Mouse (Mus musculus): ENCODE data around the gene Olfr272. TPM values are rescaled to one million over a fixed set of nuclear protein-coding genes. Genes with fewer than 3 reads are reported as not detected.

Gene Olfr272
- polyA plus RNA-seq (2015; fragmentation: Nextera tagmentation; extraction: Ambion mirVana) = not detected in 2 replicates

GRCm38 (mm10) chr4:52919078-52919477 is at the start of gene Olfr272:
Gene Olfr272 (minus strand): TSS chr4:52919178.
- 92% methylated on average over 2 of the region's 2 CpGs for WGBS

DNA sequence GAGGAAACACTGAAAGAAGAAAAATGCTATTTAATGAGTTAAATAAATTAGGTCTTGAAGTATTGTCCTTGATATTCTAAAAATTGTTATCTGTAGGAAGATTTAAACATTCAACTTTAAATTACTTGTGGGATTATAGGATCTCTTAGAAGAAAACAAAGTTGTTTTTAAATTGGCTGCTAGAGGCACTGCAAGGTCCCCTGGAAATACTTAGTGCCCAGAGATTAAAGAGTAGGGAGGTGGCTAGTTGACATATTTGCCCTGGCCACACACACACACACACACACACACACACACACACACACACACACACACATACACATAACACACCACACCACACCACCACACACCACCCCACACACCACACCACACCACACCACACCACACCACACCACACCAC is 45.3 kb upstream of the Olfr272 start, which contains the start of gene Olfr270:
Gene Olfr270 (plus strand): TSS at position 301 of the 400 bp plus-strand sequence.
- no peak for ATAC-seq (ENCODE audit: low FRiP score)
- Histone ChIP-seq H3K4me2 (no peak within 1 kb of the TSS), H3K27me3 (no peaks in the 10 kb centered on the region), H3K27ac (no peak within 1 kb of the TSS), H3K4me1 (replicated peaks) (no peaks in the 10 kb centered on the region), H3K36me3 (no peaks in the 10 kb centered on the region), H3K4me3 (no peak within 1 kb of the TSS), H3K9ac (no peak within 1 kb of the TSS), H3K9me3 (no peaks in the 10 kb centered on the region)

More at GRCm38 (mm10) chr4:52919078-52919477, at the start of gene Olfr272:
- Histone ChIP-seq H3K27me3 (no peaks in the 10 kb centered on the region), H3K9me3 (no peaks in the 10 kb centered on the region), H3K4me3 (no peak within 1 kb of the TSS), H3K36me3 (no peaks in the 10 kb centered on the region), H3K27ac (no peak within 1 kb of the TSS), H3K9ac (no peak within 1 kb of the TSS), H3K4me2 (no peak within 1 kb of the TSS), H3K4me1 (replicated peaks) (no peaks in the 10 kb centered on the region)
- no peak for ATAC-seq (ENCODE audit: low FRiP score)

GRCm38 (mm10) chr4:52958693-52959092 is 39.7 kb upstream of the Olfr272 start:
- Histone ChIP-seq H3K4me2 (no peak overlapping the region), H3K9ac (no peak overlapping the region), H3K4me3 (no peak overlapping the region), H3K27me3 (no peaks in the 10 kb centered on the region), H3K27ac (no peak overlapping the region), H3K36me3 (no peaks in the 10 kb centered on the region), H3K9me3 (no peaks in the 10 kb centered on the region), H3K4me1 (replicated peaks) (no peaks in the 10 kb centered on the region)
- 34% methylated on average over 4 of the region's 4 CpGs for WGBS
- peak; percentile 74 for ATAC-seq (ENCODE audit: low FRiP score)

DNA sequence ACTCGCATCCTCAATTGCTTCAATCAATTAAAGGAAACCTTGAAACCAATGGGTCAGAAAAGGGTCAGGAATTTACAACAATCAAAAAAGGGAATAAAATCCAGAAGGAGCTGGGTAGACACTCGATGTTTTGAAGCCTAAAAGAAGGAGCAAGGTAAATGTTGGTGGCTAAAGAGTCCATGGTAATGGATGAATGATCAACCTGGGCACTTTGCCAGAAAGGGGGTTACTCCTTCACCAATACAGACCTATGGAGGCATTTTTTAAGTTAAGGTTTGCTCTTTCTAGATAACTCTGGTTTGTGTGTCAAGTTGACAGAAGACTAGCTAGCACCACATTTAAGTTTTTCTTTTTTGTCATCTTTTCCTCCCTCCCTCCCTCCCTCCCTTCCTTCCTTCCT is 30.0 kb upstream of the Olfr272 start:
- Histone ChIP-seq H3K9me3 (no peaks in the 10 kb centered on the region), H3K4me2 (no peak overlapping the region), H3K4me1 (replicated peaks) (no peaks in the 10 kb centered on the region), H3K4me3 (no peak overlapping the region), H3K27me3 (no peaks in the 10 kb centered on the region), H3K36me3 (no peaks in the 10 kb centered on the region), H3K9ac (no peak overlapping the region), H3K27ac (no peak overlapping the region)
- 74% methylated on average over 2 of the region's 2 CpGs for WGBS
- no peak for ATAC-seq (ENCODE audit: low FRiP score)

- no peaks in the 10 kb centered on the region for H3K27me3 ChIP-seq
- no peak overlapping the region for H3K9ac ChIP-seq
- H3K27ac ChIP-seq = no peak overlapping the region
- H3K4me2 ChIP-seq = no peak overlapping the region
- no peaks in the 10 kb centered on the region for H3K4me1 ChIP-seq (replicated peaks)
- no peaks in the 10 kb centered on the region for H3K36me3 ChIP-seq
- H3K9me3 ChIP-seq = no peaks in the 10 kb centered on the region
- H3K4me3 ChIP-seq = no peak overlapping the region
- ATAC-seq (ENCODE audit: low FRiP score) = no peak
Observed at GRCm38 (mm10) chr4:52946665-52947064, 27.7 kb upstream of the Olfr272 start.

DNA sequence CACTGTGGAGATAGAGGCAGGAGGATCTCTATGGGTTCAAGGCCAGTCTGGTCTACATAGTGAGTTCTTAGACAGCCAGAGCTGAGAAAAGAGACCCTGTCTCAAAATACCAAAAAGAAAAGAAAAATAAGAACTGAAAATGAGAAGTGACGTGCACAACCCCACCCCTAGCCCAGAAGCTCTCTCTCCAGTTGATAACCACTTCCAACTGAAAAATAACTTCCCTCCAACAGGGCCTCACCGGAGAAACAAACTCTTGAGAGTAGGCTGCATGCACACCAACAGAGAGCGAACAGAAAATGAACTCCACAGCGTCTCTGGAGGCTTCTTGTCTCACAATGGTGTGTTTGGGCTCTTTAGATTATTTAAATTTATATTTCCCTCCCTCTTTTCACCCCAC is 11.5 kb upstream of the Olfr272 start:
- Histone ChIP-seq H3K4me3 (no peak overlapping the region), H3K9ac (no peak overlapping the region), H3K36me3 (no peaks in the 10 kb centered on the region), H3K27me3 (no peaks in the 10 kb centered on the region), H3K27ac (no peak overlapping the region), H3K9me3 (no peaks in the 10 kb centered on the region), H3K4me1 (replicated peaks) (no peaks in the 10 kb centered on the region), H3K4me2 (no peak overlapping the region)
- no peak for ATAC-seq (ENCODE audit: low FRiP score)
- 96% methylated on average over 4 of the region's 4 CpGs for WGBS

- ATAC-seq (ENCODE audit: low FRiP score) = no peak
- 94% methylated on average over 2 of the region's 2 CpGs for WGBS
Observed at GRCm38 (mm10) chr4:52917311-52917688, 1.7 kb downstream of the Olfr272 start.

DNA sequence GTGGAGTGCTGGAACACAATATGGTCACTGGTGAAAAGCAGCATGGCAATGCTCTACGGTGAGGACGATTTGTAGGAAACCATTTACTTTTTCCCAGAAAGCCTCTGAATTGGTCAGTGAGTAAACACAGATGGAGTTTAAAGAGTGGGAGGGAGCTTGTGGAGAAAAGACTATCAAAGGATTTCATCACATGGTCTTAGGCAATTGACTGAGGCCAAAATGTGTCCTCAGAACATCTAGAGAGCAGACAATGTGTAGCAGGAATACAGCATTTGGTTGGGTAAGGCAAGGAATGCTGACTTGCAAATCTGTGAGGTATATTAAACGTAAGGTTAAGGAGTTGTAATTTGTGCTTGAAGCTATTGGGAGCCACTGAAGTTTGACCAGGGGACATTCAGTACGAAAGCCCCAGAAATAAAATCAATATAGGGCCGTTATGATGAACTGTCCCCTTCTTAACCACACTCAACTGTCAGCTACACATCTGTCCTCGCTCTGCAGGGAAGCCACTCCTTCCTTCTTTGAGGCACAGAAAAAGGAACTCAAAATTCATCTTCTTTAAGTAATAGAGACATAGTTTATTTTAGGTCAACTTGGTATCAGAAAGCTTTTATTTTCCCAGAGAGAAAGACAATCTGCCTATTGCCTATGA is 2.2 kb downstream of the Olfr272 start:
- no peak overlapping the region for H3K4me2 ChIP-seq
- 87% methylated on average over 6 of the region's 6 CpGs for WGBS

More at GRCm38 (mm10) chr4:52917311-52917688, 1.7 kb downstream of the Olfr272 start:
- no peak overlapping the region for H3K4me2 ChIP-seq
- H3K9ac ChIP-seq = no peak overlapping the region
- H3K4me3 ChIP-seq = no peak overlapping the region
- H3K27ac ChIP-seq = no peak overlapping the region
- no peaks in the 10 kb centered on the region for H3K36me3 ChIP-seq
- H3K27me3 ChIP-seq = no peaks in the 10 kb centered on the region
- H3K9me3 ChIP-seq = no peaks in the 10 kb centered on the region
- no peaks in the 10 kb centered on the region for H3K4me1 ChIP-seq (replicated peaks)

GRCm38 (mm10) chr4:52912409-52912808 is 6.6 kb downstream of the Olfr272 start:
- H3K9me3 ChIP-seq = no peaks in the 10 kb centered on the region
- H3K4me1 ChIP-seq (replicated peaks) = no peaks in the 10 kb centered on the region
- no peak overlapping the region for H3K4me2 ChIP-seq
- no peaks in the 10 kb centered on the region for H3K27me3 ChIP-seq
- H3K4me3 ChIP-seq = no peak overlapping the region
- H3K27ac ChIP-seq = no peak overlapping the region
- 41% methylated on average over 3 of the region's 3 CpGs for WGBS
- H3K36me3 ChIP-seq = no peaks in the 10 kb centered on the region
- no peak overlapping the region for H3K9ac ChIP-seq
- ATAC-seq (ENCODE audit: low FRiP score) = no peak

More for the DNA sequence above, 2.2 kb downstream of the Olfr272 start:
- Histone ChIP-seq H3K9ac (no peak overlapping the region), H3K27me3 (no peaks in the 10 kb centered on the region), H3K4me3 (no peak overlapping the region), H3K9me3 (no peaks in the 10 kb centered on the region), H3K27ac (no peak overlapping the region), H3K36me3 (no peaks in the 10 kb centered on the region), H3K4me1 (replicated peaks) (no peaks in the 10 kb centered on the region)
- ATAC-seq (ENCODE audit: low FRiP score) = no peak

DNA sequence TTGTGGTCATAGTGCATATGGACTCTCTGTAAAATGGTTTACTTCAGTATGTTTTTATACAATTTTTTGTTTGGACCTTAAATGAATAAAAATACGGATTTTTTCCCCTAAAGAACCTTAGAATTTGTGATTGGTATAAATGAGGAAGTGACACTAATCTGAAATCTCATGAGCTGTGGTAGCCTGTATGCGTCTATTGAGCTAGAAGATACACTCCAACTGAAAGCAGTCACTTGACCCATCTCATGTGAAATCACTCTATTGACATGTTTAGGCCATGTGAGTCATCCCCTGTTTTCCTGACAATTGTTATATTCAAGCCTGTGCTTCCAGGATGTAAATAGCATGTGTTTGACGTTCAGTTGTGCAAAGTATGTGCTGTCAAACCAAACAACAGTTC is 9.4 kb downstream of the Olfr272 start:
- Histone ChIP-seq H3K4me1 (replicated peaks) (no peaks in the 10 kb centered on the region), H3K36me3 (no peaks in the 10 kb centered on the region), H3K4me2 (no peak overlapping the region), H3K9me3 (no peaks in the 10 kb centered on the region), H3K27me3 (no peaks in the 10 kb centered on the region), H3K4me3 (no peak overlapping the region), H3K9ac (no peak overlapping the region), H3K27ac (no peak overlapping the region)
- no peak for ATAC-seq (ENCODE audit: low FRiP score)
- WGBS = 76% methylated on average over 3 of the region's 3 CpGs

GRCm38 (mm10) chr4:52864156-52864555 is 54.8 kb downstream of the Olfr272 start:
- Histone ChIP-seq H3K9me3 (no peaks in the 10 kb centered on the region), H3K27me3 (no peaks in the 10 kb centered on the region), H3K4me1 (replicated peaks) (no peaks in the 10 kb centered on the region), H3K27ac (no peak overlapping the region), H3K4me2 (no peak overlapping the region), H3K4me3 (no peak overlapping the region), H3K9ac (no peak overlapping the region), H3K36me3 (no peaks in the 10 kb centered on the region)
- ATAC-seq (ENCODE audit: low FRiP score) = no peak
- 92% methylated on average over 9 of the region's 9 CpGs for WGBS
